Mouse (Mus musculus) olfactory bulb, adult 2 months (tissue): ENCODE results near the gene Picalm. TPM values are rescaled to one million over a fixed set of nuclear protein-coding genes. Genes with fewer than 3 reads are reported as not detected.

Source experiments
- H3K27ac ChIP-seq: fragments of 200-500 bp; 2 replicates; pipeline ENCODE4 v1.5.1; 2012; ENCODE audit warnings: low read depth, low read length; ENCODE audit not compliant: insufficient read depth
- H3K4me1 ChIP-seq: fragments of 200-500 bp; 2 replicates; pipeline ENCODE4 v1.6.1; 2012; ENCODE audit warnings: low read length; ENCODE audit not compliant: control insufficient read depth, insufficient read depth
- H3K4me3 ChIP-seq: fragments of 200-500 bp; 2 replicates; pipeline ENCODE4 v1.5.1; 2012; ENCODE audit warnings: mild to moderate bottlenecking, low read depth, low read length, moderate library complexity; ENCODE audit not compliant: insufficient read depth
- CTCF ChIP-seq: fragments of 200-500 bp; IDR thresholded peaks from 2 replicates; pipeline ENCODE4 v1.5.1; 2012; ENCODE audit warnings: low read depth, mild to moderate bottlenecking, low read length, moderate library complexity; ENCODE audit not compliant: insufficient read depth
- POLR2A ChIP-seq: fragments of 200-500 bp; IDR thresholded peaks from 2 replicates; pipeline ENCODE4 v1.6.1; 2012; ENCODE audit warnings: mild to moderate bottlenecking, low read depth, low read length, moderate library complexity; ENCODE audit not compliant: insufficient read depth
- WGBS: fragments of 180-500 bp; shearing (Covaris S2); methylation state at CpG from one replicate; pipeline ENCODE4 v1.1.7; 2018; 5-methylcytosine and 5-hydroxymethylcytosine counted together
- polyA plus RNA-seq: library from polyadenylated mRNA; stranded (reverse); fragments of >200 nt; gene quantifications from 2 replicates; pipeline ENCODE4 v1.2.4, GENCODE M21; 2012; ENCODE audit warnings: low replicate concordance; ENCODE audit not compliant: missing spikeins, insufficient read depth, insufficient read length

Picalm gene
- polyA plus RNA-seq, 1 experiment = 64.3 TPM

DNA sequence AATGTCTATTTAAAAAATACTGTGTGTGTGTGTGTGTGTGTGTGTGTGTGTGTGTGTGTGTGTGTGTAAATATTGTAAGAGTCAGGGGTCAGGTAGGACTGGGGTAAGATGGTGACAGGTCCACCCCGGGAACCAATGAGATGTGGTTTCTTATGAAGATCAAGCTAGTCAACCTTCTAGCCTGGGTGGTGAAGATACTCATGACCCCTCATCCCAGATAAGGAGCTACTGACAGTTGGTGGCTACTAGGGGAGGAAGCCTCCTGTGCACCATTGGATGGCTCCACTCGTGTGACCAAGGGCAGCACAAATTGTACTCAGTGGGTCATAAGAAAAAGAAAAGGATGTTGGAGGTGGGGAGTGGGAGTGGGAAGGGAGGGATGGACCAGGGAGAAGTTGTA lies 129.9 kb downstream of the Picalm start:
- Histone ChIP-seq H3K27ac (no peak overlapping the region), H3K4me3 (no peak overlapping the region), H3K4me1 (no peaks in the 10 kb centered on the region)
- TF ChIP-seq POLR2A (no peak), CTCF (no peak)
- WGBS = 91% methylated on average over 2 of the region's 2 CpGs

DNA sequence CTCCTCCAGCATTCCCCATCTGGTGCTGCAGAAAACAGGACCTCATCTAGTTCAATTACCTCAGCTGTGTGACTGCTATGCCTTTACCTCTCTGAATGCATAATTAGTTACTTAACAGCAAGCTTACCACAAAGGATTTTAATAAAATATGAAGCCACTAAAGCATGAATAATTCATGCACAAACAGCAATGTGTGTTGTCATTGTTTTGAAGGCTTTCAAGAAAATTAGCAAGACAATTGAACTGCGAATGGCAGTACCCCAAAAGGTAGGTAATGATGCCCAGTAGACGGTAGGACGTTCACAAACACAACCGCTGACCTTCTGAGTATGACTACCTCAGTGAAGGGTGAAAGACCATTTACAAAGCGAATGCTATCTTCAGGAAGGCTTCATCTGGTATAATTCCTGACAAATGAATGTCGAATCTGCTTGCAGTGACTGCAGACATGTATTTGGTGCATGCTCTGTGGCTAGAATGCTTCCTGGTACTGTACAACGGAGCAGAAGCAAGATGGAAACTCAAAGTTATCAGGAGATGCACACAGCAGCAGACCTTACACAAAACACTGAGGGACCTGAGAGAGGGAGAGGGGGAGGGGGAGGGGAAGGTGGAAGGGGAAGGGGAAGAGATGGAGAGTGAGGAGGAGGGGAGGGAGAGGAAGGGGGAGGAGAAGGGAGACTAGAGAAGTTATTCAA lies 132.0 kb downstream of the Picalm start:
- Histone ChIP-seq H3K4me1 (peaks cover 4% of the 10 kb centered on the region; the same call in 1 of the 2 replicates), H3K27ac (no peak overlapping the region), H3K4me3 (no peak overlapping the region)
- 30% methylated on average over 7 of the region's 7 CpGs for WGBS
- TF ChIP-seq POLR2A = no peak
- no peak for TF ChIP-seq CTCF

Other genes with a start within 250 kb of the Picalm start
- gene Ccdc81, start 226.6 kb upstream of the Picalm start, polyA plus RNA-seq = not detected in 2 replicates
- gene Hikeshi, start 189.0 kb upstream of the Picalm start, polyA plus RNA-seq = not detected in 2 replicates
- gene Eed, start 149.2 kb upstream of the Picalm start, polyA plus RNA-seq = not detected in 2 replicates
- not detected in 2 replicates for gene Ccdc83, start 135.6 kb downstream of the Picalm start, polyA plus RNA-seq
- not detected in 2 replicates for gene Sytl2, start 172.0 kb downstream of the Picalm start, polyA plus RNA-seq